Mouse (Mus musculus) lung, postnatal 0 days (tissue): ENCODE measurements at regions not wholly inside any gene's neighbourhood (a gene's known extent, or its start where the extent isn't known, plus 50 kb on each side); places are given as distances from the start of the nearest gene placed in this dataset.
A peak's percentile ranks its signal among the peaks of the same experiment; 100 is the strongest.

Experiments used
- ATAC-seq: fragments of 200-750 bp; cut with Nextera tagmentation; 2 replicates; pipeline ENCODE4 v1.8.0; 2017; ENCODE audit warnings: moderate library complexity
- DNase-seq: peaks from one replicate; pipeline ENCODE4 v3.0.0-alpha.2; 2016; ENCODE audit warnings: low spot score
- H3K27ac ChIP-seq: fragments of 300-500 bp; sonication (generic); 2 replicates; pipeline ENCODE4 v1.5.1; 2014; ENCODE audit warnings: antibody characterized with exemption, mild to moderate bottlenecking, low read length, mixed read lengths
- H3K27me3 ChIP-seq: fragments of 300-500 bp; sonication (generic); replicated peaks from 2 replicates; pipeline ENCODE4 v1.6.1; 2014; ENCODE audit warnings: low read length, mixed read lengths; ENCODE audit not compliant: insufficient read depth
- H3K36me3 ChIP-seq: fragments of 300-500 bp; sonication (generic); 2 replicates; pipeline ENCODE4 v1.6.1; 2014; ENCODE audit warnings: low read length, mixed read lengths; ENCODE audit not compliant: insufficient read depth
- H3K4me1 ChIP-seq: fragments of 300-500 bp; sonication (generic); 2 replicates; pipeline ENCODE4 v1.6.1; 2014; ENCODE audit warnings: antibody characterized with exemption, low read depth, low read length, mixed read lengths; ENCODE audit not compliant: insufficient read depth
- H3K4me2 ChIP-seq: fragments of 300-500 bp; sonication (generic); replicated peaks from 2 replicates; pipeline ENCODE4 v1.6.1; 2014; ENCODE audit warnings: low read depth, mild to moderate bottlenecking, low read length, moderate library complexity, mixed read lengths
- H3K4me3 ChIP-seq: fragments of 300-500 bp; sonication (generic); 2 replicates; pipeline ENCODE4 v1.5.1; 2014; ENCODE audit warnings: low read depth, low read length
- H3K9ac ChIP-seq: fragments of 300-500 bp; sonication (generic); replicated peaks from 2 replicates; pipeline ENCODE4 v1.6.1; 2014; ENCODE audit warnings: low read depth, mild to moderate bottlenecking
- H3K9me3 ChIP-seq: fragments of 300-500 bp; sonication (generic); 2 replicates; pipeline ENCODE4 v1.6.1; 2016; ENCODE audit warnings: low read length, mixed read lengths
- CTCF ChIP-seq: IDR thresholded peaks from 2 replicates; pipeline ENCODE4 v1.5.1; 2016; ENCODE audit warnings: antibody characterized with exemption, mild to moderate bottlenecking
- EP300 ChIP-seq: IDR thresholded peaks from 2 replicates; pipeline ENCODE4 v1.6.1; 2016; ENCODE audit warnings: antibody characterized with exemption, mild to moderate bottlenecking, control low read depth
- WGBS: fragments of 180-500 bp; shearing (Covaris S2); extraction: QIAGEN DNeasy Blood & Tissue Kit; methylation state at CpG from one replicate; pipeline ENCODE4 v1.1.7; 2014; 5-methylcytosine and 5-hydroxymethylcytosine counted together

- Histone ChIP-seq H3K36me3 (no peaks in the 10 kb centered on the region), H3K4me2 (no peak overlapping the region), H3K4me3 (no peak overlapping the region), H3K9ac (no peak overlapping the region), H3K27me3 (no peaks in the 10 kb centered on the region), H3K9me3 (no peaks in the 10 kb centered on the region), H3K4me1 (no peaks in the 10 kb centered on the region), H3K27ac (no peak overlapping the region)
- no peak for DNase-seq
- no peak for ATAC-seq
- TF ChIP-seq CTCF = no peak
- 88% methylated on average over 12 of the region's 12 CpGs for WGBS
Observed at GRCm38 (mm10) chr8:15244770-15245485, 199.1 kb upstream of the BB014433 start.

- Histone ChIP-seq H3K4me2 (no peak overlapping the region), H3K9ac (no peak overlapping the region), H3K27ac (no peak overlapping the region), H3K27me3 (no peaks in the 10 kb centered on the region), H3K4me3 (no peak overlapping the region), H3K36me3 (no peaks in the 10 kb centered on the region), H3K9me3 (no peaks in the 10 kb centered on the region), H3K4me1 (no peaks in the 10 kb centered on the region)
- 59% methylated on average over 3 of the region's 3 CpGs for WGBS
- ATAC-seq (no peak), DNase-seq (no peak)
- no peak for TF ChIP-seq EP300
- TF ChIP-seq CTCF = no peak
Observed at GRCm38 (mm10) chr8:15235410-15235809, 189.5 kb upstream of the BB014433 start.

- no peaks in the 10 kb centered on the region for H3K4me1 ChIP-seq
- no peak overlapping the region for H3K9ac ChIP-seq
- H3K4me2 ChIP-seq = no peak overlapping the region
- TF ChIP-seq EP300 (no peak), CTCF (no peak)
- no peaks in the 10 kb centered on the region for H3K9me3 ChIP-seq
- H3K27ac ChIP-seq = no peak overlapping the region
- no peak for DNase-seq
- H3K4me3 ChIP-seq = no peak overlapping the region
- no peaks in the 10 kb centered on the region for H3K36me3 ChIP-seq
- WGBS = 40% methylated on average over 8 of the region's 8 CpGs
- no peak for ATAC-seq
- no peaks in the 10 kb centered on the region for H3K27me3 ChIP-seq
Observed at GRCm38 (mm10) chr8:15233241-15233640, 187.4 kb upstream of the BB014433 start.

- H3K4me2 ChIP-seq = no peak overlapping the region
- H3K27ac ChIP-seq = no peak overlapping the region
- DNase-seq (no peak), ATAC-seq (peak; percentile 17; the same call in 1 of the 2 replicates)
- H3K36me3 ChIP-seq = no peaks in the 10 kb centered on the region
- H3K9ac ChIP-seq = no peak overlapping the region
- no peaks in the 10 kb centered on the region for H3K9me3 ChIP-seq
- TF ChIP-seq EP300 = no peak
- TF ChIP-seq CTCF = no peak
- no peaks in the 10 kb centered on the region for H3K4me1 ChIP-seq
- no peaks in the 10 kb centered on the region for H3K27me3 ChIP-seq
- H3K4me3 ChIP-seq = no peak overlapping the region
- 43% methylated on average over 2 of the region's 2 CpGs for WGBS
Observed at GRCm38 (mm10) chr8:15230217-15230616, 184.3 kb upstream of the BB014433 start.

- no peaks in the 10 kb centered on the region for H3K36me3 ChIP-seq
- ATAC-seq (no peak), DNase-seq (peak; percentile 28)
- no peak overlapping the region for H3K4me2 ChIP-seq
- no peak overlapping the region for H3K9ac ChIP-seq
- TF ChIP-seq CTCF (peak; percentile 74), EP300 (no peak)
- 42% methylated on average over 13 of the region's 13 CpGs for WGBS
- no peaks in the 10 kb centered on the region for H3K27me3 ChIP-seq
- H3K4me1 ChIP-seq = no peaks in the 10 kb centered on the region
- H3K27ac ChIP-seq = no peak overlapping the region
- H3K4me3 ChIP-seq = no peak overlapping the region
- H3K9me3 ChIP-seq = no peaks in the 10 kb centered on the region
Observed at GRCm38 (mm10) chr8:15221211-15221912, 175.5 kb upstream of the BB014433 start.

GRCm38 (mm10) chr8:15209856-15210521 lies 164.1 kb upstream of the BB014433 start:
- DNase-seq = no peak
- Histone ChIP-seq H3K4me3 (no peak overlapping the region), H3K4me1 (no peaks in the 10 kb centered on the region), H3K27me3 (no peaks in the 10 kb centered on the region), H3K27ac (no peak overlapping the region), H3K36me3 (no peaks in the 10 kb centered on the region), H3K9me3 (no peaks in the 10 kb centered on the region), H3K4me2 (no peak overlapping the region), H3K9ac (no peak overlapping the region)
- TF ChIP-seq CTCF (no peak), EP300 (no peak)
- WGBS = 67% methylated on average over 6 of the region's 6 CpGs
- ATAC-seq = no peak
